Mouse (Mus musculus) cortical plate, adult 2 months (tissue): ENCODE measurements around the gene Pgs1. TPM values are rescaled to one million over a fixed set of nuclear protein-coding genes. Genes with fewer than 3 reads are reported as not detected.
A peak's percentile ranks its signal among the peaks of the same experiment; 100 is the strongest.

Experiments
- H3K27ac ChIP-seq: fragments of 200-500 bp; 2 replicates; pipeline ENCODE4 v1.5.1; 2012; ENCODE audit warnings: low read length, control low read depth, inconsistent platforms; ENCODE audit not compliant: insufficient read depth
- H3K4me1 ChIP-seq: fragments of 200-500 bp; 2 replicates; pipeline ENCODE4 v1.6.1; 2011; ENCODE audit warnings: low read length; ENCODE audit not compliant: control insufficient read depth, insufficient read depth
- H3K4me3 ChIP-seq: fragments of 200-500 bp; 2 replicates; pipeline ENCODE4 v1.5.1; 2011; ENCODE audit warnings: mild to moderate bottlenecking, low read length, control low read depth; ENCODE audit not compliant: insufficient read depth
- CTCF ChIP-seq: fragments of 200-500 bp; IDR thresholded peaks from 2 replicates; pipeline ENCODE4 v1.5.1; 2011; ENCODE audit warnings: mild to moderate bottlenecking, control low read depth, low read length; ENCODE audit not compliant: insufficient read depth; ENCODE audit errors: extremely low read depth
- POLR2A ChIP-seq: fragments of 200-500 bp; IDR thresholded peaks from 2 replicates; pipeline ENCODE4 v1.6.1; 2011; ENCODE audit warnings: mild to moderate bottlenecking, low read length, control low read depth; ENCODE audit not compliant: insufficient read depth; ENCODE audit errors: extremely low read depth
- polyA plus RNA-seq: library from polyadenylated mRNA; depleted of rRNA; stranded (reverse); fragments of >200 nt; gene quantifications from 2 replicates; pipeline ENCODE4 v1.2.3, GENCODE M21; 2012

Gene Pgs1
- polyA plus RNA-seq, 1 experiment = 81.6 TPM

DNA sequence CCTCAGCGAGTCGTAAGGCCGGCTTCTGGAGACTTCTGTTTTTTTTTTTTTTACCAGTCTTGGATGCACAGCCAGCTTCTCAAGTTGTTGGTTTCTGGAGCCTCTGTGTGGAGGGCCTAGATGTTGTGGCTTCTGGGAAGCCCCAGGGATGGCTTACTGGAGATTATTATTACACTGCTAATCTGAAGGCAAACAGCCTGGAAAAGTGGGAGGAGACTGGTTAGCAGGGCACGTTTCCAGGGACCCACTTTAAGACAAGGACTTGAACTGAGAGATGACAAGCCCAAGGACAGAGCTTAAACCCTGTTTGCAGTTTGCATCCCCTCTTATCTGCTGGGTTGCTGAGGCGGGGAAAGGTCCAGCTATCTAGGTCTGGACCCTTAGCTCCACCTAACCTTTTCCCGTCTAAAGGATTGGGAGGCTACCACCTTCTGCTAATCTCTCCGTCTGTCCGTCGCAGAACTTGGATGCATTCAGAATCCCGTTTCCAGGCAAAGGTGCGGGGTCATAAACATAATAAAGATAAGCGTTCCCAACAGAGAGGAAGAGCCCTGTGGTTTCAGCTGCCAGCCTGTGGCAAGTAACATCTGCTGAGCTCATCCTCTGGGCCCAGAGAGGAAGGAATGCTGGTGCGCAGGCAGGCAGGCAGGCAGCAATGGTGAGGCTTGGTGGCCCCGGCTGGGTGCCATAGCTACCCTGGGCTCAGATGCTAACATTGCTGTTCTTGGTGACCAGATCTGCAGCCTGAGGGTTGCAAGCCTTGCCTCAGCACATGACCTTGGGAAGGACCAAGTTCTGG lies 11.6 kb upstream of the Pgs1 start:
- Histone ChIP-seq H3K27ac (no peak overlapping the region), H3K4me1 (0 out of 2 replicates have a peak, but pooled peaks cover 1% of the 10 kb centered on the region), H3K4me3 (no peak overlapping the region)
- no peak for TF ChIP-seq CTCF
- no peak for TF ChIP-seq POLR2A

DNA sequence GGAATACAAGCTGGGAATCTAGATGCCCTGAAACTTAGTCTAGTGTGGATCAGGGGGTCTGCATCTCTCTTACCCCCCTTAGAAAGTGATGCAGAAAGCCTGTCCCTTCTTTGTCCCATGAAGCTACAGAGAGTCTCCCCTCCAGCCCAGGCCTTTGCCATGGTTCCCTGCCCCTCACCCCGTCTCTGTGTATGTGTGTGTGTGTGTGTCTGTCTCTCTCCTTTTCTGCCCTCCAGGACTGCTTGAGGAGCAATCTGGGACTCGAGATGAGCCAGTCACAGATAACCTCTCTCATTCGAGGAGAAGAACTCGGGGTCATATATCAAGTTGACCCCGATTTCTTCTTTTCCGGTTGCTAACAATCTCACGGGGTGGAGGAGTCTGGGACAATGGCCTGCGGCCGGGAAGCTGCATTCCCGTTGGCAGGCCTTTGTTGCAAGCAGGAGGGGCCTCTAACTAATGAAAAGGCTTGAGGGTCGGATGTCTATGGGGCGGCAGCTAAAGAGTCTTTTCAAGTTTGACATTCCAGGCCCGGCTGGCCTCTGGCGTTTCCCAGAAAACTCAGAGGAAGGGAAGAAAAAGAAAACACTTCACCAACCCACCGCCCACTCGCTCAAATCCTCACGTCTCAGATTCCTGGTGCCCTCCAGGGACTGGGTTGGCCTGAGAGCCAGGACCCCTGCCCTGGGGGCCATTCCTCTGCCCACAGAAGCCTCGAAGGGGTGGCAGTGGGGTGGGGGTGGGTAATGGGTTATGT lies 10.7 kb upstream of the Pgs1 start:
- H3K27ac ChIP-seq = no peak overlapping the region
- H3K4me3 ChIP-seq = no peak overlapping the region
- TF ChIP-seq POLR2A (no peak), CTCF (no peak)
- no peaks in the 10 kb centered on the region for H3K4me1 ChIP-seq

GRCm38 (mm10) chr11:117976081-117976582 lies 10.0 kb upstream of the Pgs1 start:
- Histone ChIP-seq H3K4me1 (no peaks in the 10 kb centered on the region), H3K27ac (no peak overlapping the region), H3K4me3 (no peak overlapping the region)
- no peak for TF ChIP-seq CTCF
- TF ChIP-seq POLR2A = no peak

GRCm38 (mm10) chr11:117977694-117978360 lies 8.3 kb upstream of the Pgs1 start:
- H3K4me1 ChIP-seq = no peaks in the 10 kb centered on the region
- TF ChIP-seq POLR2A (no peak), CTCF (no peak)

GRCm38 (mm10) chr11:117979388-117979787 lies 6.7 kb upstream of the Pgs1 start:
- H3K4me1 ChIP-seq = peaks cover 2% of the 10 kb centered on the region; the same call in 1 of the 2 replicates
- TF ChIP-seq POLR2A (no peak), CTCF (no peak)
- no peak overlapping the region for H3K4me3 ChIP-seq
- no peak overlapping the region for H3K27ac ChIP-seq

More at GRCm38 (mm10) chr11:117977694-117978360, 8.3 kb upstream of the Pgs1 start:
- Histone ChIP-seq H3K4me3 (no peak overlapping the region), H3K27ac (no peak overlapping the region)

DNA sequence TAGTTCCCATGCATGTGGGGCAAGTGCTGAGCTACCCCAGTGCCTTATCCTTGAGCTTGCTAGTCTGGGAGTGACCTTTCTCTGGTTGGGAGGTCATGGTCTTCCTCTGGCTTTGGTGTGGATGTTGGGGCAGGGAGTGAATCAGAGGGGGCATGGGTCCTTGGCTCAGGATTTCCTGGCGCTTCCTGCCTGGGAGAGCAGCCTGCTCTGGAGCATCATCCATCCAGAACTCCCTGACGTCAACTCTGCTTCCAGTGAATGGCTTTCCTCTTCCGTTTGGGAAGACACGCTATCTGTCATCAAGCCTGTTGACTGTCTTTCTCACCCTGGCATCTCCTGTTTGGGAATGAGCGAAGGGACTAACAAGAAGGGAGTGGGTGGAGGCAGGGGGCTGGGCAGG lies 3.7 kb upstream of the Pgs1 start:
- Histone ChIP-seq H3K27ac (no peak overlapping the region), H3K4me1 (peaks cover 5% of the 10 kb centered on the region), H3K4me3 (no peak overlapping the region)
- TF ChIP-seq POLR2A = no peak

DNA sequence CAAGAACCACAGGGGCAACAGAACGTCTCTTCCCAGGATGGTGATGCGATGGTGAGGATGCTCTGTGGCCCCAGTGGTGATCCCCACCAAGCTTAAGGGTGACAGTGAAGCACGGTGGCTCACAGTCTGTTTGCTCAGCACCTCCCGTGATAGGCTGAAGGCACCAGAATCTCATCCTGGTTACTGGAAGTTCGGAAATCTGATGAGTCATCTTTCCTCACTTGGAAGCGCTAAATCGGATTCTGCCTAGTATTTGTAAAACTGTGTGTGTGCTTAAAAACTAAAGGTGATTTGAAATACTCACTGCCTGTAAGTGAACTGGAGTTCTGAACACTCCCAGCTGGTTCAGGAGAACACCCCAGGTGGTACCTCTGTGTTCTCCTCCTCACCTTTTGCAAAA lies 2.3 kb upstream of the Pgs1 start:
- H3K4me1 ChIP-seq = peaks cover 8% of the 10 kb centered on the region
- TF ChIP-seq POLR2A (no peak), CTCF (no peak)
- H3K4me3 ChIP-seq = no peak overlapping the region
- no peak overlapping the region for H3K27ac ChIP-seq

DNA sequence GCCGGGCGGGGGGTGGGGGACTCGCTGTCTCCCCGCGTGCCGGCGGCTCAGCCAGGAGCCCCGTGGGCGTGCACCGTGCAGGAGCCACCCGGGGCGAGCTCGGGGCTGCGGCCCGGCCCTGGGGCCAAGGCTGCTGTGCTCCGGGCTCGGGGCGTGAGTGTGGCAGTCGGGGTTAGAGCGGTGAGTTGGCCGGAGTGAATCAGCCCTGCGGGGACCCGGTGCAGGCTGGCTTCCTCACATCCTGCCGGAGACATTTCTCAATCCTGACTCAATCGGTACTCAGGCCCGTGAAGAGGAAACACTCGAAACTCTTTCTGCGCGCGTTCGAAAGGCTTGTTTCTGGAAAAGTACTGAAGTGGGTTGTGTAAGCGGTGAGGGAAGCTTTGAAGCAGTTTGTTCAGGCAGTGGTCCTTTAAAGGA lies 950 bp downstream of the Pgs1 start:
- peaks cover 11% of the 10 kb centered on the region for H3K4me1 ChIP-seq
- H3K4me3 ChIP-seq = peak overlapping the region; percentile 48
- no peak overlapping the region for H3K27ac ChIP-seq
- TF ChIP-seq CTCF (no peak), POLR2A (no peak)

GRCm38 (mm10) chr11:117987968-117988367 lies 1.9 kb downstream of the Pgs1 start:
- Histone ChIP-seq H3K27ac (no peak overlapping the region), H3K4me1 (peaks cover 11% of the 10 kb centered on the region), H3K4me3 (peak overlapping the region; percentile 48; the same call in 1 of the 2 replicates)
- no peak for TF ChIP-seq POLR2A
